Mouse (Mus musculus) left cerebral cortex, adult 8-10 months (tissue): ENCODE results near the gene Cnn2. TPM values are rescaled to one million over a fixed set of nuclear protein-coding genes. Genes with fewer than 3 reads are reported as not detected.

ENCODE experiments used
- DNase-seq, 2 experiments: peaks; one replicate each; pipeline ENCODE4 v3.0.0; 2022; ENCODE audit warnings: low spot score in 2 of 2
- total RNA-seq, 4 experiments: library from RNA; stranded (reverse); gene quantifications; 2 replicates each; pipeline ENCODE4 v1.2.4; 2022

Cnn2 gene
- total RNA-seq, 4 experiments from 2014 or later, result 5.4 to 6.7 (median 6.3) TPM

- DNase-seq, result no peak
These were observed 29.4 kb downstream of the Cnn2 start for GRCm38 (mm10) chr10:80017771-80018170.

GRCm38 (mm10) chr10:80018739-80019297, 30.4 kb downstream of the Cnn2 start:
- no peak for DNase-seq

- no peak for DNase-seq
These were observed 31.2 kb downstream of the Cnn2 start for GRCm38 (mm10) chr10:80019471-80020131.

- DNase-seq, result no peak
These were observed 31.8 kb downstream of the Cnn2 start for GRCm38 (mm10) chr10:80020191-80020590.

GRCm38 (mm10) chr10:80020603-80021319, 32.4 kb downstream of the Cnn2 start:
- no peak for DNase-seq

- no peak for DNase-seq
These were observed 32.9 kb downstream of the Cnn2 start for GRCm38 (mm10) chr10:80021320-80021641.

- DNase-seq, result no peak
These were observed 33.8 kb downstream of the Cnn2 start for GRCm38 (mm10) chr10:80022164-80022563.

- DNase-seq, result no peak
These were observed 34.4 kb downstream of the Cnn2 start for GRCm38 (mm10) chr10:80022806-80023205.

- DNase-seq, result no peak
These were observed 35.4 kb downstream of the Cnn2 start for GRCm38 (mm10) chr10:80023758-80024157.

- DNase-seq, result no peak
These were observed 36.1 kb downstream of the Cnn2 start for GRCm38 (mm10) chr10:80024229-80025043.

- no peak for DNase-seq
These were observed 36.6 kb downstream of the Cnn2 start for GRCm38 (mm10) chr10:80025044-80025347.

GRCm38 (mm10) chr10:80025463-80025862, 37.1 kb downstream of the Cnn2 start:
- DNase-seq, result no peak

- no peak for DNase-seq
These were observed 37.5 kb downstream of the Cnn2 start for GRCm38 (mm10) chr10:80025889-80026288.

- no peak for DNase-seq
These were observed 39.5 kb downstream of the Cnn2 start for GRCm38 (mm10) chr10:80027681-80028520.

GRCm38 (mm10) chr10:80028521-80028846, 40.1 kb downstream of the Cnn2 start:
- DNase-seq, result no peak

GRCm38 (mm10) chr10:80030191-80030590, 41.8 kb downstream of the Cnn2 start:
- DNase-seq, result no peak

GRCm38 (mm10) chr10:80030736-80031135, 42.4 kb downstream of the Cnn2 start:
- DNase-seq, result no peak

GRCm38 (mm10) chr10:80032799-80033480, 44.6 kb downstream of the Cnn2 start:
- no peak for DNase-seq

- DNase-seq, result no peak
These were observed 45.4 kb downstream of the Cnn2 start for GRCm38 (mm10) chr10:80033511-80034391.

GRCm38 (mm10) chr10:80035148-80035547, 46.8 kb downstream of the Cnn2 start:
- DNase-seq, result no peak
